Mouse (Mus musculus) v-Abl transformed pro-B cells (cell line): ENCODE measurements at regions not wholly inside any gene's neighbourhood (a gene's known extent, or its start where the extent isn't known, plus 50 kb on each side); places are given as distances from the start of the nearest gene placed in this dataset.

Source experiments
- in situ Hi-C, 2 experiments: fragments of 400-800 bp; cut with MboI; formaldehyde crosslinking; loops; one replicate each; pipeline ENCODE4 v1.15.1; 2025; ENCODE audit not compliant: unreplicated experiment in 2 of 2

GRCm38 (mm10) chr14:62163120-62163796, 129.1 kb upstream of the Rnaseh2b start:
- in situ Hi-C loops, result no loop called here

- in situ Hi-C loops, result no loop called here
These were observed 127.5 kb upstream of the Rnaseh2b start for GRCm38 (mm10) chr14:62164918-62165317.

GRCm38 (mm10) chr14:62166006-62166405, 126.4 kb upstream of the Rnaseh2b start:
- in situ Hi-C loops, result no loop called here

- in situ Hi-C loops, result no loop called here
These were observed 125.8 kb upstream of the Rnaseh2b start for GRCm38 (mm10) chr14:62166596-62166995.

- in situ Hi-C loops, result no loop called here
These were observed 125.3 kb upstream of the Rnaseh2b start for GRCm38 (mm10) chr14:62167090-62167489.

- in situ Hi-C loops, result no loop called here
These were observed 123.7 kb upstream of the Rnaseh2b start for GRCm38 (mm10) chr14:62168711-62169110.

- in situ Hi-C loops, result no loop called here
These were observed 122.0 kb upstream of the Rnaseh2b start for GRCm38 (mm10) chr14:62170385-62170784.

- in situ Hi-C loops, result no loop called here
These were observed 120.9 kb upstream of the Rnaseh2b start for GRCm38 (mm10) chr14:62171256-62172047.

- in situ Hi-C loops, result no loop called here
These were observed 118.4 kb upstream of the Rnaseh2b start for GRCm38 (mm10) chr14:62173835-62174530.

- in situ Hi-C loops, result no loop called here
These were observed 116.9 kb upstream of the Rnaseh2b start for GRCm38 (mm10) chr14:62175384-62176048.

- in situ Hi-C loops, result no loop called here
These were observed 114.9 kb upstream of the Rnaseh2b start for GRCm38 (mm10) chr14:62177509-62177908.

GRCm38 (mm10) chr14:62187360-62187759, 105.0 kb upstream of the Rnaseh2b start:
- in situ Hi-C loops, result no loop called here

- in situ Hi-C loops, result no loop called here
These were observed 104.1 kb upstream of the Rnaseh2b start for GRCm38 (mm10) chr14:62188147-62188885.

- in situ Hi-C loops, result no loop called here
These were observed 100.8 kb upstream of the Rnaseh2b start for GRCm38 (mm10) chr14:62191624-62192023.

GRCm38 (mm10) chr14:62192814-62193213, 99.6 kb upstream of the Rnaseh2b start:
- in situ Hi-C loops, result no loop called here

- in situ Hi-C loops, result no loop called here
These were observed 99.0 kb upstream of the Rnaseh2b start for GRCm38 (mm10) chr14:62193371-62193770.

- in situ Hi-C loops, result no loop called here
These were observed 95.6 kb upstream of the Rnaseh2b start for GRCm38 (mm10) chr14:62196776-62197175.

GRCm38 (mm10) chr14:62198476-62199190, 93.8 kb upstream of the Rnaseh2b start:
- in situ Hi-C loops, result no loop called here

- in situ Hi-C loops, result no loop called here
These were observed 77.3 kb upstream of the Rnaseh2b start for GRCm38 (mm10) chr14:62215071-62215470.

- in situ Hi-C loops, result no loop called here
These were observed 75.4 kb upstream of the Rnaseh2b start for GRCm38 (mm10) chr14:62216995-62217394.
